Mouse (Mus musculus) ES-Bruce4 (cell line): ENCODE data around the gene Cmtm6. TPM values are rescaled to one million over a fixed set of nuclear protein-coding genes. Genes with fewer than 3 reads are reported as not detected.

Source experiments
- H3K27ac ChIP-seq: 2 replicates; pipeline ENCODE4 v1.5.1; 2012; ENCODE audit warnings: low read length, inconsistent platforms; ENCODE audit not compliant: insufficient read depth
- H3K27me3 ChIP-seq: 2 replicates; pipeline ENCODE4 v1.6.1; 2012; ENCODE audit warnings: mild to moderate bottlenecking, low read length, inconsistent platforms; ENCODE audit not compliant: control insufficient read depth, poor library complexity, insufficient read depth, severe bottlenecking
- H3K36me3 ChIP-seq: 2 replicates; pipeline ENCODE4 v1.6.1; 2012; ENCODE audit warnings: inconsistent platforms, mild to moderate bottlenecking, low read length, moderate library complexity; ENCODE audit not compliant: control insufficient read depth, poor library complexity, insufficient read depth, severe bottlenecking
- H3K4me1 ChIP-seq: one replicate; pipeline ENCODE4 v1.8.1; 2011; ENCODE audit warnings: low read length; ENCODE audit not compliant: control insufficient read depth, insufficient read depth
- H3K4me3 ChIP-seq: 2 replicates; pipeline ENCODE4 v1.5.1; 2011; ENCODE audit warnings: low read depth, mild to moderate bottlenecking, low read length
- H3K9ac ChIP-seq: 2 replicates; pipeline ENCODE4 v1.6.1; 2012; ENCODE audit warnings: low read depth, mild to moderate bottlenecking, inconsistent platforms; ENCODE audit not compliant: poor library complexity, severe bottlenecking
- H3K9me3 ChIP-seq: replicated peaks from 2 replicates; pipeline ENCODE4 v1.6.1; 2012; ENCODE audit warnings: mild to moderate bottlenecking, low read length, inconsistent platforms; ENCODE audit not compliant: control insufficient read depth, poor library complexity, insufficient read depth, severe bottlenecking
- CTCF ChIP-seq: IDR thresholded peaks from one replicate; pipeline ENCODE4 v1.8.1; 2011; ENCODE audit warnings: low read depth, low read length
- EP300 ChIP-seq: IDR thresholded peaks from 2 replicates; pipeline ENCODE4 v1.6.1; 2011; ENCODE audit warnings: low read depth, low read length; ENCODE audit not compliant: insufficient read depth
- POLR2A ChIP-seq: IDR thresholded peaks from one replicate; pipeline ENCODE4 v1.8.1; 2011; ENCODE audit warnings: low read length; ENCODE audit not compliant: insufficient read depth
- polyA plus RNA-seq: library from polyadenylated mRNA; stranded (reverse); fragments of >200 nt; gene quantifications from 2 replicates; pipeline ENCODE4 v1.2.4, GENCODE M21; 2011; ENCODE audit warnings: low read depth; ENCODE audit not compliant: missing spikeins, insufficient read depth, insufficient read length

Cmtm6 gene
- polyA plus RNA-seq, 1 experiment, result 49.3 TPM

- Histone ChIP-seq H3K36me3 (peaks cover 4% of the 10 kb centered on the region; the same call in 1 of the 2 replicates), H3K27ac (no peak overlapping the region), H3K9me3 (no peaks in the 10 kb centered on the region), H3K4me3 (no peak overlapping the region), H3K9ac (no peak overlapping the region), H3K27me3 (no peaks in the 10 kb centered on the region), H3K4me1 (no peaks in the 10 kb centered on the region)
- TF ChIP-seq POLR2A (no peak), CTCF (no peak), EP300 (no peak)
Measured at GRCm38 (mm10) chr9:114747012-114747411, 16.1 kb downstream of the Cmtm6 start.

DNA sequence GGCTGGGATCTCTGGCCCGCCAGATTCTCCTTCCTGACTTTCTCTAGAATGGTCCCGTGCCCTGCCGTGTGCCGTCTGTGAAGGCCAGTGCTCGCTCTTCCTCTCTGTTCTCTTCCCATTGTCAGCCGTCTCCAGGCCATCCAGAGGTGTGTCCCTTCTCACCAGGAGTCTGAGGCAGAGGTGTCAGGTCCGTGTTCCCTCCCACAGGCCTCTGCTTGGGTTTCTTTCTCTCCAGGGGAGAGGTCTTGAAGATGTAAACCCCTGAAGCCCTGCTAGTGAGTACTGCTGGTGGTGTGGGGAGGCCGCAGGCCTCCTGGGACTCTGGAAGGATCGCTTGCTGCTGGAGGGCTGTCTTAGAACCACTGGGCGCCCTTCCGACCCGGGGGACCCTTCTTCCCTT, 16.6 kb downstream of the Cmtm6 start:
- Histone ChIP-seq H3K4me1 (no peaks in the 10 kb centered on the region), H3K27me3 (no peaks in the 10 kb centered on the region), H3K9ac (no peak overlapping the region), H3K4me3 (no peak overlapping the region), H3K36me3 (peaks cover 4% of the 10 kb centered on the region; the same call in 1 of the 2 replicates), H3K27ac (no peak overlapping the region), H3K9me3 (no peaks in the 10 kb centered on the region)
- no peak for TF ChIP-seq CTCF
- no peak for TF ChIP-seq POLR2A
- no peak for TF ChIP-seq EP300

DNA sequence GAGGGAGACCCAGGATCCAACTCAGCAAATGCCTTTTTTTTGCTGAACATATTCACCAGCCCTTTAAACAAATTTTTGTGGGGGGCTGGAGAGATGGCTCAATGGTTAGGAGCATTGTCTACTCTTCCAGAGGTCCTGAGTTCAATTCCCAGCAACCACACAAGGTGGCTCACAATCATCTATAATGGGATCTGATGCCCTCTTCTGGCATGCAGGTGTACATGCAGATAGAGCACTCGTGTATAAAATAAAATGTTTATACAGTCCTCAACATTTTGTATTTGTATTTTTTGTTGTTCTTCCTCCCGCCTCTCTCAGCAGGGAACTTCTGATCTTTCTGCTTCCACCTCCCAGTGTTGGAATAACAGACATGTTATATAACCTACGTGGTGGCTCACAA, 20.7 kb downstream of the Cmtm6 start:
- no peak overlapping the region for H3K4me3 ChIP-seq
- no peaks in the 10 kb centered on the region for H3K27me3 ChIP-seq
- peaks cover 4% of the 10 kb centered on the region; the same call in 1 of the 2 replicates for H3K36me3 ChIP-seq
- no peak overlapping the region for H3K27ac ChIP-seq
- no peaks in the 10 kb centered on the region for H3K9me3 ChIP-seq
- H3K4me1 ChIP-seq, result no peaks in the 10 kb centered on the region
- no peak overlapping the region for H3K9ac ChIP-seq
- no peak for TF ChIP-seq CTCF
- TF ChIP-seq EP300, result no peak
- no peak for TF ChIP-seq POLR2A

- Histone ChIP-seq H3K9me3 (no peaks in the 10 kb centered on the region), H3K36me3 (peaks cover 4% of the 10 kb centered on the region; the same call in 1 of the 2 replicates), H3K27me3 (no peaks in the 10 kb centered on the region), H3K4me1 (no peaks in the 10 kb centered on the region), H3K27ac (no peak overlapping the region), H3K9ac (no peak overlapping the region), H3K4me3 (no peak overlapping the region)
- no peak for TF ChIP-seq POLR2A
- TF ChIP-seq EP300, result no peak
- TF ChIP-seq CTCF, result no peak
Measured at GRCm38 (mm10) chr9:114752311-114752710, 21.4 kb downstream of the Cmtm6 start.

- H3K4me1 ChIP-seq, result no peaks in the 10 kb centered on the region
- peak overlapping the region; percentile 54 for H3K4me3 ChIP-seq
- no peaks in the 10 kb centered on the region for H3K9me3 ChIP-seq
- H3K36me3 ChIP-seq, result no peaks in the 10 kb centered on the region; the same call in 1 of the 2 replicates
- peak; percentile 98 for TF ChIP-seq CTCF
- peak; percentile 59; the same call in 1 of the 2 replicates for TF ChIP-seq EP300
- no peak for TF ChIP-seq POLR2A
- H3K27ac ChIP-seq, result no peak overlapping the region
- no peaks in the 10 kb centered on the region for H3K27me3 ChIP-seq
- H3K9ac ChIP-seq, result peak overlapping the region; percentile 35
Measured at GRCm38 (mm10) chr9:114752863-114753484, 22.1 kb downstream of the Cmtm6 start.

- H3K4me3 ChIP-seq, result no peak overlapping the region
- TF ChIP-seq POLR2A (no peak), CTCF (no peak), EP300 (no peak)
- H3K27ac ChIP-seq, result no peak overlapping the region
- H3K9ac ChIP-seq, result no peak overlapping the region
- no peaks in the 10 kb centered on the region for H3K27me3 ChIP-seq
- H3K9me3 ChIP-seq, result no peaks in the 10 kb centered on the region
- peaks cover 3% of the 10 kb centered on the region for H3K4me1 ChIP-seq
- peaks cover 11% of the 10 kb centered on the region for H3K36me3 ChIP-seq
Measured at GRCm38 (mm10) chr9:114758272-114758671, 27.4 kb downstream of the Cmtm6 start.
